Mouse (Mus musculus) intestine, embryonic 15.5 days (tissue): ENCODE measurements around the gene Unc119b. TPM values are rescaled to one million over a fixed set of nuclear protein-coding genes. Genes with fewer than 3 reads are reported as not detected.
A peak's percentile ranks its signal among the peaks of the same experiment; 100 is the strongest.

ENCODE experiments used
- ATAC-seq: fragments of 200-750 bp; cut with Nextera tagmentation; 2 replicates; pipeline ENCODE4 v1.8.0; 2017; ENCODE audit warnings: moderate TSS enrichment, moderate library complexity
- H3K27ac ChIP-seq: fragments of 300-500 bp; sonication (generic); 2 replicates; pipeline ENCODE4 v1.5.1; 2015; ENCODE audit warnings: mild to moderate bottlenecking, inconsistent platforms
- H3K27me3 ChIP-seq: fragments of 300-500 bp; sonication (generic); replicated peaks from 2 replicates; pipeline ENCODE4 v1.6.1; 2015; ENCODE audit warnings: inconsistent platforms
- H3K36me3 ChIP-seq: fragments of 300-500 bp; sonication (generic); 2 replicates; pipeline ENCODE4 v1.6.1; 2015; ENCODE audit warnings: inconsistent platforms
- H3K4me1 ChIP-seq: fragments of 300-500 bp; sonication (generic); replicated peaks from 2 replicates; pipeline ENCODE4 v1.6.1; 2015; ENCODE audit warnings: inconsistent platforms
- H3K4me2 ChIP-seq: fragments of 300-500 bp; sonication (generic); replicated peaks from 2 replicates; pipeline ENCODE4 v1.6.1; 2015; ENCODE audit warnings: mild to moderate bottlenecking, inconsistent platforms
- H3K4me3 ChIP-seq: fragments of 300-500 bp; sonication (generic); replicated peaks from 2 replicates; pipeline ENCODE4 v1.5.1; 2015; ENCODE audit warnings: inconsistent platforms
- H3K9ac ChIP-seq: fragments of 300-500 bp; sonication (generic); 2 replicates; pipeline ENCODE4 v1.6.1; 2015; ENCODE audit warnings: inconsistent platforms
- H3K9me3 ChIP-seq: fragments of 300-500 bp; sonication (generic); 2 replicates; pipeline ENCODE4 v1.6.1; 2016; ENCODE audit warnings: inconsistent platforms
- WGBS: fragments of 180-500 bp; shearing (Covaris S2); methylation state at CpG from one replicate; pipeline ENCODE4 v1.1.7; 2015; 5-methylcytosine and 5-hydroxymethylcytosine counted together
- polyA plus RNA-seq: library from polyadenylated mRNA; unstranded; fragments of >200 nt; fragmentation: Nextera tagmentation; extraction: Ambion mirVana; gene quantifications from 2 replicates; pipeline ENCODE4 v1.2.1, GENCODE M21; 2015

Unc119b gene
- polyA plus RNA-seq: 25.7 and 26.6 TPM in 2 replicates

GRCm38 (mm10) chr5:115134234-115135165, at the start of gene Unc119b:
TSS of gene Unc119b (minus strand) at chr5:115134975.
- Histone ChIP-seq H3K36me3 (no peaks in the 10 kb centered on the region), H3K9ac (peak within 1 kb of the TSS; percentile 81), H3K27ac (0 out of 2 replicates have a peak within 1 kb of the TSS, but pooled peaks have one; percentile 24), H3K4me2 (peak within 1 kb of the TSS; percentile 95), H3K4me1 (peaks cover 4% of the 10 kb centered on the region; the same call in 1 of the 2 replicates), H3K9me3 (no peaks in the 10 kb centered on the region), H3K4me3 (peak within 1 kb of the TSS; percentile 77), H3K27me3 (no peaks in the 10 kb centered on the region)
- ATAC-seq: peak; percentile 98
- WGBS: under 1% methylated on average over 80 of the region's 81 CpGs

DNA sequence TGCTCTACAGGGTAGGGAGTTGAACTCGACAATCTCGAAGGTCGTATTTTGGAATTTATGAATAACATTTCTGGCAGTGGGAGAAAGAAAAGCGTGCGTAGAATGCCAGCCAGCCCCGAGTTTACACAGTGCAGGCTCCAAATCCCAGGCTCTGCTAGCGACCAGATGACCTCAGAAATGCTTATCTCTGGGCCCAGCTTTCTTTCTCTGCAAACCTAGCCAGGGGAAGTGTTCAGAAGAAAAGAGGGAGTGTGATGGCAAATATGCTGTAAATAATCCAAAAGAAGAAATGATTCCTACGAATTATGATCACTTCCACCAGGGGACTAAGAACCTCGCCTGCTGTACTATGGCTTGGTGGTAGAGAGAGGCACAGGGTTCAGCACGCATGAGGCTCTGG, 48.7 kb upstream of the Unc119b start:
- no peak overlapping the region for H3K4me2 ChIP-seq
- H3K4me1 ChIP-seq: peaks cover 34% of the 10 kb centered on the region
- WGBS: 45% methylated on average over 10 of the region's 10 CpGs

GRCm38 (mm10) chr5:115182925-115183324, 48.1 kb upstream of the Unc119b start:
- Histone ChIP-seq H3K9me3 (no peaks in the 10 kb centered on the region), H3K4me1 (peaks cover 34% of the 10 kb centered on the region), H3K27me3 (0 out of 2 replicates have a peak, but pooled peaks cover 8% of the 10 kb centered on the region), H3K36me3 (no peaks in the 10 kb centered on the region), H3K27ac (no peak overlapping the region; the same call in 1 of the 2 replicates), H3K4me2 (no peak overlapping the region), H3K9ac (no peak overlapping the region), H3K4me3 (no peak overlapping the region)
- ATAC-seq: no peak
- WGBS: 65% methylated on average over 8 of the region's 8 CpGs

More for the DNA sequence above, 48.7 kb upstream of the Unc119b start:
- Histone ChIP-seq H3K9ac (no peak overlapping the region), H3K27me3 (0 out of 2 replicates have a peak, but pooled peaks cover 8% of the 10 kb centered on the region), H3K36me3 (no peaks in the 10 kb centered on the region), H3K27ac (no peak overlapping the region; the same call in 1 of the 2 replicates), H3K4me3 (no peak overlapping the region), H3K9me3 (no peaks in the 10 kb centered on the region)
- ATAC-seq: no peak

GRCm38 (mm10) chr5:115181248-115181940, 46.6 kb upstream of the Unc119b start:
- peak overlapping the region; percentile 51; the same call in 1 of the 2 replicates for H3K27ac ChIP-seq
- H3K4me3 ChIP-seq: no peak overlapping the region
- peaks cover 22% of the 10 kb centered on the region for H3K4me1 ChIP-seq
- 66% methylated on average over 13 of the region's 13 CpGs for WGBS
- no peaks in the 10 kb centered on the region for H3K36me3 ChIP-seq
- no peak overlapping the region for H3K4me2 ChIP-seq
- no peaks in the 10 kb centered on the region for H3K9me3 ChIP-seq
- H3K9ac ChIP-seq: no peak overlapping the region
- 0 out of 2 replicates have a peak, but pooled peaks cover 6% of the 10 kb centered on the region for H3K27me3 ChIP-seq
- peak; percentile 70 for ATAC-seq

DNA sequence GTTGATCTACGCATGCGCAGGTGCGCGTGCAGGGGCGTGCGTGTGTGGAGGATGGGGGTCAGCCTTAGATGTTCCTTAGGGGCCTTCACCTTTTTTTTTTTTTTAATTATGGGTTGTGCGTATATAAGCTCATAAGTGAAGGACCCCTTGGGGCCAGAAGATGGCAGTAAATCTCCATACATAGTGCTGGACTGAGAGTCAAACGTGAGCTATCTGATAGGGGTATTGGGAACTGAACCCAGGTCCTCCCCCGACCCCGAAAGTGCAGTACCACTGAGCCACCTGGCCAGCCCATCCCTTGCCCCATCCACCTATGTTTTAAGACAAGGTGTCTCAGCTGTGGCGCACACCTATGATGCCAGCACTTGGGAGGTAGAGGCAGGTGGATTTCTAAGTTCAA, 44.8 kb upstream of the Unc119b start:
- Histone ChIP-seq H3K36me3 (no peaks in the 10 kb centered on the region), H3K9me3 (no peaks in the 10 kb centered on the region), H3K27ac (no peak overlapping the region), H3K4me2 (no peak overlapping the region), H3K27me3 (no peaks in the 10 kb centered on the region), H3K4me3 (no peak overlapping the region), H3K4me1 (peaks cover 17% of the 10 kb centered on the region), H3K9ac (no peak overlapping the region)
- WGBS: 93% methylated on average over 11 of the region's 11 CpGs
- no peak for ATAC-seq

- Histone ChIP-seq H3K36me3 (no peaks in the 10 kb centered on the region), H3K27me3 (no peaks in the 10 kb centered on the region), H3K4me1 (peaks cover 13% of the 10 kb centered on the region), H3K4me3 (no peak overlapping the region), H3K9ac (no peak overlapping the region), H3K4me2 (no peak overlapping the region), H3K27ac (no peak overlapping the region), H3K9me3 (no peaks in the 10 kb centered on the region)
- whole genome bisulfite sequencing: 82% methylated on average over 6 of the region's 6 CpGs
- no peak for ATAC-seq
These were observed 43.1 kb upstream of the Unc119b start for GRCm38 (mm10) chr5:115177866-115178265.

- H3K27me3 ChIP-seq: no peaks in the 10 kb centered on the region
- no peaks in the 10 kb centered on the region for H3K4me1 ChIP-seq
- H3K9ac ChIP-seq: no peak overlapping the region
- H3K27ac ChIP-seq: no peak overlapping the region
- ATAC-seq: no peak
- H3K9me3 ChIP-seq: no peaks in the 10 kb centered on the region
- H3K4me3 ChIP-seq: no peak overlapping the region
- no peak overlapping the region for H3K4me2 ChIP-seq
- H3K36me3 ChIP-seq: no peaks in the 10 kb centered on the region
- WGBS: 83% methylated on average over 1 of the region's 1 CpGs
These were observed 39.8 kb upstream of the Unc119b start for GRCm38 (mm10) chr5:115174554-115174953.

- H3K9ac ChIP-seq: no peak overlapping the region
- no peak overlapping the region for H3K4me2 ChIP-seq
- H3K4me3 ChIP-seq: no peak overlapping the region
- 66% methylated on average over 8 of the region's 8 CpGs for WGBS
- no peak overlapping the region for H3K27ac ChIP-seq
- H3K9me3 ChIP-seq: no peaks in the 10 kb centered on the region
- H3K27me3 ChIP-seq: no peaks in the 10 kb centered on the region
- ATAC-seq: no peak
- no peaks in the 10 kb centered on the region for H3K36me3 ChIP-seq
- peaks cover 17% of the 10 kb centered on the region for H3K4me1 ChIP-seq
These were observed 35.4 kb upstream of the Unc119b start for GRCm38 (mm10) chr5:115170150-115170549.

DNA sequence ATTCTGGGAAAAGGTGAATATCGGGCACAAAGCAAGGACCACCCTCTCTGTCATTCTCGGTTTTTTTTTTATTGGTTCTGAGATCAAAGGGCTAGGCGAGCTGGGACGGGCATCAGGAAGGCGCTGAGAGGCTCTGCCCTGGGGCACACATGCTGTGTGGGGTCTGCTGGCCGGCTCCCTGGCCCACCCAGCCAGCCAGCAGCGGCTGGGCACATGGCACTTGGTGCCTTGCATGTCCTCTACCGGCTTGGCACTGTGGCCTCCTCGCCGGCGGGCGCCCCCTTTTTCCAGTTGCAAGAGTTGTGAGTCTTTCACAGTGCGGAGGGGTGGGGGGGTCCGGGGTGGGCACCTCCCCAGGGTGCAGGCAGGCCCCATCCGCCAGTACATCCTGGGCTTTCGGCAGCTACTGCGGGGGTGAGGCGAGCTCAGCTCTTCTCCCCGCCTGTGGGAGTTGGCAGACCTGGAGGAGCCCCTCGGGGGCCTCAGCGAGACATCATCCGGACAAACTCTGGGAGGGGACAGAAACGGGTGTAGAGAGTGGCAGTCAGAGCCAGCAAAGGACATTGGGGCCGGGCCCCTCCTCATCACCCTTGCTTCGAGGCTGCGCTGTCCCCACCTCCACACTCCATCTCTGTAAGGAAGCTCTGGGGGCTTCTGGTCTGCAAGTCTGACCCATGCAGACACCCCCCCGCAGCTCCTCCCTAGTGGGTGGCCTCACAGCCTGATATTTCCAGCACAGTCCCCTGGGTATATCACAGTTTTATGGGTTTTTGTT, 34.1 kb upstream of the Unc119b start:
- 37% methylated on average over 27 of the region's 27 CpGs for WGBS
- Histone ChIP-seq H3K9ac (peak overlapping the region; percentile 28; the same call in 1 of the 2 replicates), H3K4me2 (peak overlapping the region; percentile 42), H3K36me3 (no peaks in the 10 kb centered on the region), H3K4me3 (no peak overlapping the region), H3K27ac (peak overlapping the region; percentile 23; the same call in 1 of the 2 replicates), H3K27me3 (no peaks in the 10 kb centered on the region), H3K4me1 (peaks cover 17% of the 10 kb centered on the region), H3K9me3 (no peaks in the 10 kb centered on the region)
- ATAC-seq: peak; percentile 57; the same call in 1 of the 2 replicates

DNA sequence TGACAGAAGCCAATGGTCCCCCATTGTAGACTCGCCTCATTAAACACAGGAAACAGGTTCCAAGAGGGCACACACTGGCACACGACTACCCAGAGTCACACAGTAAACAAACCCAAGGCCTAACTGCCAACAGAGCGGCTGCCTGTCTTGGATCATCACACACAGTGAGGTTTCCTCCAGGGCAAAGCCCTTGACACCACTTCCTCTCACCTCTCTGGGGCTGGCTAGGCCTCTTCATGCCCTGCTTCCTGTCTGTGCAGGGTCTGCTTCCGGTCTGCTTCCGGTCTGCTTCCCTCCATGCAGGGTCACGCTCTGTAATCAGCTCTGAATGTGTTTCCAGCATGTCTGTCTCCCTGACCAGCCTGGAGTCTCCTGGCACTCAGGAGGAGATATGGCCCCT, 32.6 kb upstream of the Unc119b start:
- no peak for ATAC-seq
- Histone ChIP-seq H3K27ac (no peak overlapping the region), H3K4me3 (no peak overlapping the region)

GRCm38 (mm10) chr5:115166815-115167194, 32.0 kb upstream of the Unc119b start:
- Histone ChIP-seq H3K4me3 (no peak overlapping the region), H3K36me3 (no peaks in the 10 kb centered on the region), H3K4me2 (no peak overlapping the region), H3K9ac (no peak overlapping the region), H3K27ac (peak overlapping the region; percentile 67; the same call in 1 of the 2 replicates), H3K4me1 (peaks cover 21% of the 10 kb centered on the region), H3K9me3 (no peaks in the 10 kb centered on the region), H3K27me3 (no peaks in the 10 kb centered on the region)
- 77% methylated on average over 7 of the region's 7 CpGs for WGBS
- no peak for ATAC-seq

More for the DNA sequence above, 32.6 kb upstream of the Unc119b start:
- peaks cover 21% of the 10 kb centered on the region for H3K4me1 ChIP-seq
- H3K4me2 ChIP-seq: no peak overlapping the region
- no peak overlapping the region for H3K9ac ChIP-seq
- H3K36me3 ChIP-seq: no peaks in the 10 kb centered on the region
- H3K9me3 ChIP-seq: no peaks in the 10 kb centered on the region
- 60% methylated on average over 6 of the region's 6 CpGs for WGBS
- no peaks in the 10 kb centered on the region for H3K27me3 ChIP-seq
